Mouse (Mus musculus) embryonic facial prominence, embryonic 11.5 days (tissue): ENCODE data around the gene Serinc5. TPM values are rescaled to one million over a fixed set of nuclear protein-coding genes. Genes with fewer than 3 reads are reported as not detected.
A peak's percentile ranks its signal among the peaks of the same experiment; 100 is the strongest.
"Not testable (repeated sequence)": the region's sequence is repeated elsewhere in the genome, so short reads cannot be mapped to it uniquely, and the experiment has no call there.

ENCODE experiments used
- ATAC-seq: fragments of 200-750 bp; cut with Nextera tagmentation; replicated peaks from 2 replicates; pipeline ENCODE4 v1.8.0; 2017; ENCODE audit warnings: low read depth; ENCODE audit not compliant: insufficient number of reproducible peaks, low FRiP score, low TSS enrichment
- DNase-seq: peaks from one replicate; pipeline ENCODE4 v3.0.0-alpha.2; 2015; ENCODE audit warnings: low spot score
- H3K27ac ChIP-seq: fragments of 300-500 bp; sonication (generic); replicated peaks from 2 replicates; pipeline ENCODE4 v1.5.1; 2014; ENCODE audit warnings: mild to moderate bottlenecking, low read depth, low read length, control low read depth
- H3K27me3 ChIP-seq: fragments of 300-500 bp; sonication (generic); 2 replicates; pipeline ENCODE4 v1.6.1; 2014; ENCODE audit warnings: mild to moderate bottlenecking, low read length, moderate library complexity, mixed read lengths; ENCODE audit not compliant: control insufficient read depth, insufficient read depth
- H3K36me3 ChIP-seq: fragments of 300-500 bp; sonication (generic); replicated peaks from 2 replicates; pipeline ENCODE4 v1.6.1; 2014; ENCODE audit warnings: low read depth, mild to moderate bottlenecking, low read length, moderate library complexity, mixed read lengths; ENCODE audit not compliant: control insufficient read depth, insufficient read depth
- H3K4me1 ChIP-seq: fragments of 300-500 bp; sonication (generic); 2 replicates; pipeline ENCODE4 v1.6.1; 2014; ENCODE audit warnings: low read length, mixed read lengths; ENCODE audit not compliant: control insufficient read depth, insufficient read depth
- H3K4me2 ChIP-seq: fragments of 300-500 bp; sonication (generic); 2 replicates; pipeline ENCODE4 v1.6.1; 2014; ENCODE audit warnings: low read depth, mild to moderate bottlenecking, control low read depth, low read length, moderate library complexity
- H3K4me3 ChIP-seq: fragments of 300-500 bp; sonication (generic); 2 replicates; pipeline ENCODE4 v1.5.1; 2014; ENCODE audit warnings: low read depth, low read length, control low read depth
- H3K9ac ChIP-seq: fragments of 300-500 bp; sonication (generic); replicated peaks from 2 replicates; pipeline ENCODE4 v1.6.1; 2014; ENCODE audit warnings: mild to moderate bottlenecking, control low read depth, low read length
- H3K9me3 ChIP-seq: fragments of 300-500 bp; sonication (generic); replicated peaks from 2 replicates; pipeline ENCODE4 v1.6.1; 2016; ENCODE audit warnings: mild to moderate bottlenecking, low read length, inconsistent platforms, mixed read lengths; ENCODE audit not compliant: control insufficient read depth
- WGBS: fragments of 180-500 bp; shearing (Covaris S2); extraction: QIAGEN DNeasy Blood & Tissue Kit; methylation state at CpG from one replicate; pipeline ENCODE4 v1.1.7; 2014; 5-methylcytosine and 5-hydroxymethylcytosine counted together
- polyA plus RNA-seq: library from polyadenylated mRNA; unstranded; fragments of >200 nt; fragmentation: Nextera tagmentation; extraction: Ambion mirVana; gene quantifications from 2 replicates; pipeline ENCODE4 v1.2.1, GENCODE M21; 2014

Gene Serinc5
- polyA plus RNA-seq, 1 experiment from 2014 or later, result 9.8 TPM

DNA sequence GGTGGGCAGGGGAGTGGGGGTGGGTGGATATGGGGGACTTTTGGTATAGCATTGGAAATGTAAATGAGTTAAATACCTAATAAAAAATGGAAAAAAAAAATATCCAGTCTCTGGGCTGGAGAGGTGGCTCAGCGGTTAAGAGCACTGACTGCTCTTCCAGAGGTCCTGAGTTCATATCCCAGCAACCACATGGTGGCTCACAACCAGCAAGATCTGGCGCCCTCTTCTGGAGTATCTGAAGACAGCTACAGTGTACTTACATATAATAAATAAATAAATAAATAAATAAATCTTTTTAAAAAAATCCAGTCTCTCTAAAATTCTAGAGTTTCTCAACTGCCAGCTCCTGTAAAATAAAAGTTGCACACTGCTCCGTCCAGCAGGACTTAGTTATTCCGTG lies 5.6 kb upstream of the Serinc5 start:
- not testable (repeated sequence) for H3K36me3 ChIP-seq, H3K4me1 ChIP-seq, H3K4me2 ChIP-seq, H3K4me3 ChIP-seq, H3K9ac ChIP-seq, H3K9me3 ChIP-seq, H3K27me3 ChIP-seq, ATAC-seq, DNase-seq, H3K27ac ChIP-seq
- WGBS, result 82% methylated on average over 4 of the region's 4 CpGs

DNA sequence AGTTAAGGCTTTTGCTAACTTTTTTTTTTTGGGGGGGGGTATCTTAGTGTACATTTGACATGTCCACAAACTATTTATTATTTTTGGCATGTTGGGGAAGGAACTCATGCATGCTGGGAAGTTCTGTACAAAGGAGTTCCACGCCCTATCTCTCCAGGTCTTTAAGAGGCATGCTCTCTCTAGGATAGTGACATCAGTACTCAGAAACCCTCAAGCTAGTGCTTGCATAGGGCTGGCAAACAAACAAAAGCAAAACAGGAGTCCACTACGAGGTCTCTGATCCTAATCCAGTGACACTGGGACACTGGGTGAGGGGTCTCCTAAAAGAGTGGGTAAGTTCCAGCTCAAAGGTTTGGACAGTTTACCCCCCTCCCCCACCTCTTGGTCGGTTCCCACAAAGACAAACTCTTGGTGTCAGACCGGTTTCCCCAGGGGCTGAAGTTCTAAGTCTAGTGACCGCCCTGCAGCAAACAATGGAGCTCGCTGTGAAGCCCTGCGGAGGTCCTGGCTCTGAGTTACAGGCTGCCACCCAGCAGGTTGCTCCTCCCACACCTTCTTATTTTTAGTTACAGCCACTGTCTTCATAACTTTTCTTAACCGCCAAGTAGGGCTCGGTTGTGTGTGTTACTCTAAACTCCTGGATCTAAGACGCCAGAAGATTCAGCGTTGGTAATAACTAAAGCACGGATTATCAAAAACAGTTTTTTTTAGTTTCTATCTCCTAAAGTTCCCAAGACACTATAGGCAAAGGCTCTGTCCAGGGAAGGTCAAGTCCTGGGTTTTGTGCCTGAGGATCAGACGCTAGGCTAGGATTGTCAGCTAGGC lies 1.2 kb upstream of the Serinc5 start:
- H3K9me3 ChIP-seq, result no peaks in the 10 kb centered on the region
- WGBS, result 10% methylated on average over 13 of the region's 13 CpGs
- H3K27ac ChIP-seq, result peak overlapping the region; percentile 79; the same call in 1 of the 2 replicates

DNA sequence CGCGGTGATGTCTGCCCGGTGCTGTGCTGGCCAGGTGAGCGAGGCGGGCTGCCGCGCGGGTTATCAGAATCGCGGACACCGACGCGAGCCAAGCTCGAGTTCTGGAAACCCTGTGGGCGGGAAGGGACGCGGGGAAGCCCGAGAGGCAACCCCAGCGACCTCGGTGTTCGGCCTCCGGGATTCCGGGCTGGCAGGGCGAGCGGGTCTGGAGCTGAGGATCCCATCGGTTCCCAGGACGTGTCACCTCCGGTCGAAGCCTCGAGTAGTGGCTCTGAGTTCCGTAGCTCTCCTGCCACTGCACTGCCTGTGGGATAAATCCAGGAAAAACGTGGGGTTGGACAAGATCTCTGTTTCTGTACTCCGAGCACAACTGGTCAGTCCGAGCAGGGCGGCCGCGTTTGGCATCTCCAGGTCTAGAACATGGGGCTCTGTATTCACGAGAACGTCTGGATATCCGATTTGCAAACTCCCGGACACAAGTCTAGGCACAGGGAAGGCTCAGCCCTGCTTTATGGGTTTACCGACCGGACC lies 428 bp downstream of the Serinc5 start:
- Histone ChIP-seq H3K9me3 (no peaks in the 10 kb centered on the region), H3K4me1 (no peaks in the 10 kb centered on the region), H3K9ac (peak overlapping the region; percentile 74), H3K4me2 (peak overlapping the region; percentile 87), H3K27ac (peak overlapping the region; percentile 41; the same call in 1 of the 2 replicates), H3K36me3 (no peaks in the 10 kb centered on the region), H3K4me3 (peak overlapping the region; percentile 74), H3K27me3 (no peaks in the 10 kb centered on the region)
- WGBS, result under 1% methylated on average over 43 of the region's 43 CpGs
- peak; percentile 47 for DNase-seq
- ATAC-seq, result peak; percentile 54

More for the DNA sequence above, 1.2 kb upstream of the Serinc5 start:
- ATAC-seq (no peak), DNase-seq (peak; percentile 53)
- no peaks in the 10 kb centered on the region for H3K4me1 ChIP-seq
- H3K9ac ChIP-seq, result peak overlapping the region; percentile 70; the same call in 1 of the 2 replicates
- H3K36me3 ChIP-seq, result no peaks in the 10 kb centered on the region
- H3K4me3 ChIP-seq, result peak overlapping the region; percentile 74; the same call in 1 of the 2 replicates
- H3K27me3 ChIP-seq, result no peaks in the 10 kb centered on the region
- H3K4me2 ChIP-seq, result peak overlapping the region; percentile 62

DNA sequence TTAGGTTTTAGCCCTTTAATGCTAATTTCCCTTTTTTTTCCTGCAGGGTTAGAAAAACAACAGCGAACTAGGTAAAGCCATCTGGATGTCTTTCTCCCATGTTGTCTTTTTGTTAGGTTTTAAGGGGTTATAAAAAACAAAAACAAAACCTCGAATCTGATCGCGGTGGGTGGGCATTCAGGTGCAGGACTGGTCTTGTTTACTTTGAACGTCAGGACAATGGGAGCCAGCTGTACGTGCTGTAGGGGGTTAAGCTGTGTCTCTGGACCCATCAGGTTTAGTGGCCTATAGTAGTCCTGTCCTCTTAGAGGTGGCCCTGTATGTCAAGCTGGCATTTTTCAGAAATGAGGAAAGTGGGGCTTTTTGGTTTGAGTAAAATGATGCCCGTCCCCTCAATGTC lies 1.0 kb downstream of the Serinc5 start:
- ATAC-seq (no peak), DNase-seq (peak; percentile 40)
- WGBS, result 4% methylated on average over 7 of the region's 7 CpGs
- H3K4me3 ChIP-seq, result peak overlapping the region; percentile 74
- H3K9me3 ChIP-seq, result no peaks in the 10 kb centered on the region
- no peaks in the 10 kb centered on the region for H3K27me3 ChIP-seq
- H3K9ac ChIP-seq, result peak overlapping the region; percentile 74
- no peaks in the 10 kb centered on the region for H3K4me1 ChIP-seq
- H3K4me2 ChIP-seq, result peak overlapping the region; percentile 87
- no peaks in the 10 kb centered on the region for H3K36me3 ChIP-seq
- H3K27ac ChIP-seq, result no peak overlapping the region

DNA sequence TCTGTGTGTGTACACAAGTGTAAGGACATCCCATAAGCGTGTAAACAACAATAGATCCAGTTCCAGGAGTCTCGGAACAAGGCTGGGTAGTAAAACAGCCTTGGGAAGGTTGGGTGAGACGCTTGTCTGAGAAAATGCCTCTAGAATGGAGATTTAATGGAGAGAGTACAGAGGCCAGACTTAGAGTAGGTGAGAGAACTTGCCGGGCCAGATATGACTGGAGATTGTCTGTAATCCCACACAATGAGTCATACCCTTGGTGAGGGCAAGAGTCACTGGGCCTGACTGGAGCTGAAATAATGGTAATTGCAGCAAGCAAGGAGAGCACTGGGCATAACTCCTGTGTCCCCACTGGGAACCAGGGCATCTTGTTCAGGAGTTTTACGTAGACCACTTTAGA lies 2.2 kb downstream of the Serinc5 start:
- Histone ChIP-seq H3K27ac (no peak overlapping the region), H3K9me3 (no peaks in the 10 kb centered on the region), H3K36me3 (no peaks in the 10 kb centered on the region), H3K4me1 (no peaks in the 10 kb centered on the region), H3K4me2 (no peak overlapping the region; the same call in 1 of the 2 replicates), H3K27me3 (no peaks in the 10 kb centered on the region), H3K4me3 (no peak overlapping the region), H3K9ac (no peak overlapping the region)
- DNase-seq (no peak), ATAC-seq (no peak)
- WGBS, result 92% methylated on average over 5 of the region's 5 CpGs

DNA sequence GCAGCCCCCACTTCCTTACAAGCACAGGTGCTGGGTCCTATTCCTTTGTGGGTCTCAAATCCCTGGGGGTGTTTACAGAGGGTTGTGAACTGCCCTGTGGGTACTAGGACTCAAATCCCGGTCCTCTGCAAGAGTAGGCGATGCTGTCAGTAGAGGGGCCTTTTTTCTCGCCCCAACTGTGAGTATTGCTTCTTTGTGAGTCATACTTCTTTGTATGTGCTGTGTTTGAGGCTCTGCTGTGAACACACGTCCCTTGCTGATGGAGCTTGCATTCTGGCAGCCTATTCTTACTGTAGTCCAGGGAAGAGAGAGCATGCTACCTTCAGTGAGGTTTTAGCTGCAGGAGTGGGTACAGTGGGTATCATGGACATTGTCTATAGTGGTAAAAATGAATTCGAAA lies 4.3 kb downstream of the Serinc5 start:
- Histone ChIP-seq H3K27ac (no peak overlapping the region), H3K4me1 (no peaks in the 10 kb centered on the region), H3K27me3 (no peaks in the 10 kb centered on the region), H3K9ac (no peak overlapping the region), H3K4me3 (no peak overlapping the region), H3K4me2 (no peak overlapping the region), H3K36me3 (no peaks in the 10 kb centered on the region), H3K9me3 (no peaks in the 10 kb centered on the region)
- DNase-seq, result no peak
- 77% methylated on average over 5 of the region's 5 CpGs for WGBS
- ATAC-seq, result no peak

DNA sequence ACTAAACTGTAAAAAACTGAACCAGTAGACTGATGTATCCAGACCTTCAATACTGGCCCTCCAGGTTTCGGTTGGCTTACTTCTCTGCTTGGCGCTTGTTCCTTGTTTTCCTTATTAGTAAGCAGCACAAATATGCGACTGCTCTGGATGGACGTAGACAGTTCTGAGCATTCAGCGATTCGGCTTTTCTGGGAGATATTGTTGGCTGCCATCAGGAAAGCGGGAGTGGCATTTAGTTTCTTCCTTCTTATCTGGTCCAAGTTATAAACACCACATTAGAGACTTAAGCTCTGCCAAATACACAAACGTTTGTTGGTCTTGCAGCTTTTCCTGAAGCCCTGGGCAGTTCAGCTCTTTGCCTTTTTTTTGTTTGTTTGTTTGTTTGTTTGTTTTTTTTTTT lies 5.6 kb downstream of the Serinc5 start:
- H3K27me3 ChIP-seq, result no peaks in the 10 kb centered on the region
- no peaks in the 10 kb centered on the region for H3K4me1 ChIP-seq
- no peak for ATAC-seq
- no peak for DNase-seq
- H3K4me2 ChIP-seq, result no peak overlapping the region
- H3K4me3 ChIP-seq, result no peak overlapping the region
- H3K27ac ChIP-seq, result no peak overlapping the region
- H3K9me3 ChIP-seq, result no peaks in the 10 kb centered on the region
- no peak overlapping the region for H3K9ac ChIP-seq
- H3K36me3 ChIP-seq, result no peaks in the 10 kb centered on the region
- WGBS, result 94% methylated on average over 8 of the region's 8 CpGs

DNA sequence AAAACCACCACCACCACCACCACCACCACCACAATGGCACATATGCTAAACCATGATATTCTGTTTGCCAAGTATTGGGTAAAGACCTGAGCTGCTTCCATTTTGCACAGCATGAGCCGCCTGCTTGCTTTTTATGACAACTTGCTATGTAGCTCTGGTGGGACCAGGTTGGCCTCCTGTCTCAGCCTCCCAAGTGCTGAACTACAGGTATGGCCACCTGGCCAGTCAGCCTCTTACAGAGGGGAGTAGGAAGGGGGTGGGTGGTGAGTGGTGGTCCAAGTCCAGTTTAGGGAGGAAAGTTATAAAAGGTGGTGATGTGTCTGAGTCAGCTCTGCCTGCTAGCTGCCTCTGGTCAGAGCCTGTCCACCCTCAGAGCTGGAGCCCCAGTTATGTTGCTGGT lies 15.3 kb downstream of the Serinc5 start:
- ATAC-seq, result no peak
- no peaks in the 10 kb centered on the region for H3K27me3 ChIP-seq
- H3K4me2 ChIP-seq, result no peak overlapping the region
- no peak for DNase-seq
- no peaks in the 10 kb centered on the region for H3K4me1 ChIP-seq
- H3K36me3 ChIP-seq, result no peaks in the 10 kb centered on the region
- 87% methylated on average over 1 of the region's 1 CpGs for WGBS
- H3K4me3 ChIP-seq, result no peak overlapping the region
- no peaks in the 10 kb centered on the region for H3K9me3 ChIP-seq
- H3K27ac ChIP-seq, result no peak overlapping the region
- no peak overlapping the region for H3K9ac ChIP-seq
